Mouse (Mus musculus) heart, adult 2 months (tissue): ENCODE results near the gene Stk33.

ENCODE experiments used
- CTCF ChIP-seq: fragments of 200-600 bp; IDR thresholded peaks from 2 replicates; pipeline ENCODE4 v1.8.1; 2022; ENCODE audit warnings: antibody characterized with exemption, mild to moderate bottlenecking, moderate library complexity
- EP300 ChIP-seq: fragments of 200-500 bp; IDR thresholded peaks from 2 replicates; pipeline ENCODE4 v1.6.1; 2011; ENCODE audit warnings: low read depth, low read length, control low read depth; ENCODE audit not compliant: insufficient read depth
- POLR2A ChIP-seq: fragments of 200-500 bp; IDR thresholded peaks from 2 replicates; pipeline ENCODE4 v1.6.1; 2011; ENCODE audit warnings: mild to moderate bottlenecking, low read depth, low read length, control low read depth; ENCODE audit not compliant: insufficient read depth

- no peak for TF ChIP-seq POLR2A
- no peak for TF ChIP-seq CTCF
- TF ChIP-seq EP300: no peak
Observed at GRCm38 (mm10) chr7:109239346-109239745, 199.5 kb downstream of the Stk33 start.
